Mouse (Mus musculus): ENCODE data around the gene Nek10.

GRCm38 (mm10) chr14:14786979-14787378, 16.2 kb upstream of the Nek10 start:
- no peak for TF ChIP-seq POLR2A (IDR thresholded peaks at IDR 0.05; ENCODE audit: borderline replicate concordance, insufficient read depth, low read length)
- TF ChIP-seq CTCF (IDR thresholded peaks at IDR 0.05; ENCODE audit: borderline replicate concordance, insufficient read depth, low read depth, low read length), result no peak

All from cerebellum, adult 2 months (tissue).